Mouse (Mus musculus): ENCODE results near the gene AC109138.7.

The AC109138.7 gene

GRCm38 (mm10) chr19:4217140-4217539 is 3.0 kb downstream of the AC109138.7 start:
- DNase-seq (ENCODE audit: low read depth, low spot score) = no peak

DNA sequence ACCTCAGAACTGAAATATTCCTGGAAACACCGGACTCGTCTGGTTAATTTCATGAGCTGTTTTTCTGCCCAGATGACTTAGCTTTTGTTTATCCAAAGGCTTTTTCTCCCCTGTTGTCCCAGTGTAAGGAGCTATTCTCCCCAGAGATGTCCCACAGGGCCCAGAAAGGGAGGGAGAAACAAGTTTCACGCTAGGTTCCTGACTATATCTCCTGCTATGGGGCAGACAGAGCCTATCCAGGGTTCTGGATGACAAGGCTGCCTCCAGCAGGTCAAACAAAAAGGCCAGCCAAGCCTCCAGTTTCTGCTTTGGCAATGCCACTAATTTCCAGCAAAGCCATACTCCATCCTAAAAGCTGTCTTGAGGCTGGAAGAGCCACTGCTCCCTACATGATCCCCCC is 3.7 kb downstream of the AC109138.7 start:
- DNase-seq (ENCODE audit: low read depth, low spot score) = no peak

DNA sequence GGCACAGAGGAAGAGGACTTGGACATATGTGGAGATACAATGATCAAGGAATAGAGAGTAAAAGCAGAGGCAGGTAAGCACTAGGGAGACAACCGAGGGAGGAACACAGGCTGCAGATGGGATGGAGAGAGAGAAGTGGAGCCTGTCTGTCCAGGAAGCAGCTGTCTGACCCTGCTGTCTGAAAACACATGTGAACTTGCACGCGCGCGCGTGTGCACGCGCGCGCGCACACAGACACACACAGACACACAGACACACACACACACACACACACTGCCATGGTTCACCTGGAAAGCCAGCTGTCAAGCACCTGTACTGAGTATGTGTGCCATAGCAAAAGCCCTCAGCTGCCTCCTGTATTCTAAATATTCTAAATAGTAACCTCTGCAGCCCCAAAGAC is 4.1 kb downstream of the AC109138.7 start:
- DNase-seq (ENCODE audit: low read depth, low spot score) = no peak

GRCm38 (mm10) chr19:4218784-4219183 is 4.6 kb downstream of the AC109138.7 start:
- no peak for DNase-seq (ENCODE audit: low read depth, low spot score)

- DNase-seq (ENCODE audit: low read depth, low spot score) = no peak
Observed at GRCm38 (mm10) chr19:4219943-4220342, 5.8 kb downstream of the AC109138.7 start.

DNA sequence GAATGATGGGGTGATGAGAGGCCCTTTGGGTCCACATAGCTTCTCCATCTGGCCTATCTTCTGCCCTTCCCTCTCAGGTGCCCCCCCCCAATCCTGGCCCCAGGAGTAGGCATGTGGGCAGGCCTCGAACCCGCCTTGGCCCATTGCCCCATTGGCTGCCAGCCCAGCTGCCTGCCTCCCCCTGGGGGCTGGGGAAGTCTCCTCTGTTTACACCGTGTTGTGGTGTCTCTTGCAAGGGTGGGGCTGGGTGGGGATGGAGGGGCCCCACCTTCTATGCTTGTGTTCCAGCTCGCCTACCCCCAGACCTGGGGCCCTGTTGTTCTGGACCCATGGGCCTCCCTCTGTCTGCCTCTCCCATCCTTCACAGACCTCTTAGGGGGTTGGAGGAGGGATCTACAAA is 6.3 kb downstream of the AC109138.7 start:
- no peak for DNase-seq (ENCODE audit: low read depth, low spot score)

GRCm38 (mm10) chr19:4220957-4221743 is 7.0 kb downstream of the AC109138.7 start:
- no peak for DNase-seq (ENCODE audit: low read depth, low spot score)

GRCm38 (mm10) chr19:4222165-4222564 is 8.0 kb downstream of the AC109138.7 start:
- DNase-seq (ENCODE audit: low read depth, low spot score) = no peak

DNA sequence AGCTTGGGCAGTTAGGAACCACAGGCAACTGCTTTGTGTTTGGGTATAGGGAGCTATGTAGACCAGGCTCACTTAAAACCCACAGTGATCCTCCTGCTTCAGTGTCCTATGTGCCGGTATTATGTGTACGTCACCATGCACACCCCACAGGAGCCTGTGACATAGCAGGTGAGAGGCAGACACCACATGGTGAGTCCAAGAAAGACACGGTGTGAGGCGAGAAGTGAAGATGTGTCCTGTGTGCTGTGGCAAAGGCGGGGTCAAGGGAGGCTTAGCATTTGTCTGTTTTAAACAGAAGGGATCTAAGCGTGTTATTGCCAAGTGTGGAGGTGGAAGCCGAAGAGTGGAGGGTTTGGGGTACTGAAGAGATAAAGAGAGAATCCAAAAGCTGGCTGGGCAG is 12.6 kb downstream of the AC109138.7 start:
- DNase-seq (ENCODE audit: low read depth, low spot score) = no peak

- no peak for DNase-seq (ENCODE audit: low read depth, low spot score)
Observed at GRCm38 (mm10) chr19:4227446-4227845, 13.3 kb downstream of the AC109138.7 start.

DNA sequence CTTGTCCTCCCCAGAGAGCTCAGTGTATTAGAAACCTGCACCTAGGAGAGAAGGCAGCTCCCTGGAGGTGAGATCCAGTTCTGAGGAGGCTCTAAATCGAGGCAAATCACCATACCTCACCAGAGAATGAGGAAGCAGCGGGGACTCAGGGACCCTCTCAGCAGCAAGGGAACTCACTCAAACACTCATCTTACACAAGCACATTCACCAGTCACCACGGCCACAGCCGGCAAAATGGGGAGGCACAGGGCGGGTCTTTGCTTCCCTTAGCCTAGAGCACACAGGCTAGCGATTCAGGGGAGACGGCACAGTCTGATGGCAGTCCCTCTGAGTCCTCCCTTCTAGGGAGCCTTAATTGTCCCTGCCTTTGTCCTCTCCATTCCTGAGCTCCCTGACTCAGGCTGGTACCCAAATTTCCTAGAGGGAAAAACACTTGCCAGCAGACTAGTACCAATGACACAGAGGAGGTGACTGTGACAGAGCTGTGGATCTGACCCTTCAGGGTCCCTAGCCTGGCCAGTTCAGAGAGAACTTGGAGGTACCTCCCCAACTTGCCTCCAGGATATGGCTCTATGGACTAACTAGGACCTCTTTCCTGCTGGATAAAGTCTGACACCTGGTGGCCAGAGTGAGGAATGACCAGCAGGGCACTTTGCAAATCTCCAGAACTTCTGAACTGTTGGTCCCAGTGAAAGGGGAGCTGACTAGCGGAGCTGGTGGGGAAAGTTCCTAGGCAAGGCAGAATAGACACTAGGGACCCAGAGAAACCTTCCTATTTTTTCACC is 13.9 kb downstream of the AC109138.7 start:
- peak; percentile 61 for DNase-seq (ENCODE audit: low read depth, low spot score)

DNA sequence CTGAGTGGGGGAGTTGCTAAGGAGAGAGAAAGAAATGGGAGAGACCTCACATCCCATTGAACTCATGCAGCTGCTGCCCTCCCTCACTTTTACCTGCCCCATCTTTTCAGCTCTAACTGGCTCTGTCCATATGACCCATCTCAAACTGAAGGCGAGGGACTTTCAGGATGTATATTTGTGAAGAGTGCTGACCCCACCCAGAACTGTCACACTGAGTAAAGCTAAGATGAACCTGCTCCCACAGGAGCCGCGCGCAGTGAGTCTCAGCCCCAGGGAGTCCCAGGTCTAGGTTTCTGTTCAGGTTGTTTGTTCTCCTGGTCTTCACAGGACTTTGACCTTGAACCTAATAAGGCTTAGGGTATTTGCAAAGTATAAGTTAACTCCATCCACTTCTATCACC is 14.7 kb downstream of the AC109138.7 start:
- DNase-seq (ENCODE audit: low read depth, low spot score) = no peak

DNA sequence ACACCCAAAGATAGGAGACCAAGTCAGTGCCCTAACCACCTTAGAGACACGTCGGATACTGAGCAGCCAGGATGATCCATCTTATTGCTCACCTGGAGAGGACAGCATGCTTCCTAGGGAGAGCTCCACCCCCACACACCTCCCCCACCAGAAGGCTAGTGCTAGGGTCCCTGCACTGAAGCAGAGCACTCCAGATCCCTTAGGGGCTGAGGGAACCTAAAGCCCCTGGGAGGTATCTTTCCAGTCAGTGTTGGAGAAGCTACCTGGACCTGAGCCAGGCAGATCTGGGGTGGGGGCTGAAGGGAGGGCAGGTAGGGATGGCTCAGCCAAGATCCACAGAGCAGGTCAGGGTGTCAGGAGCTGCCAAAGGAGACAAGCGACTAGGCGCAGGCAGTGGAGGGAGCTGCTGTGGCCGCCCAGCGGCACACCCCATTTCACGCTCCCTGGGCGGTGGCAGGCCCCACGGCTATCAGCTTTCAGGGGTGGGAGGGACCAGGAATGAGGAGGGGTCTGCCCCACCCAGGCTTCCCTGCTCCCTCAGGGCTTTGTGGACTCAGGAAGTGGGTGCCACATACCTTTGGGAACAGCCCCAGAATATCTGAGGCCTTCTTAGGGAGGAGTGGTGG is 15.4 kb downstream of the AC109138.7 start:
- DNase-seq (ENCODE audit: low read depth, low spot score) = no peak

DNA sequence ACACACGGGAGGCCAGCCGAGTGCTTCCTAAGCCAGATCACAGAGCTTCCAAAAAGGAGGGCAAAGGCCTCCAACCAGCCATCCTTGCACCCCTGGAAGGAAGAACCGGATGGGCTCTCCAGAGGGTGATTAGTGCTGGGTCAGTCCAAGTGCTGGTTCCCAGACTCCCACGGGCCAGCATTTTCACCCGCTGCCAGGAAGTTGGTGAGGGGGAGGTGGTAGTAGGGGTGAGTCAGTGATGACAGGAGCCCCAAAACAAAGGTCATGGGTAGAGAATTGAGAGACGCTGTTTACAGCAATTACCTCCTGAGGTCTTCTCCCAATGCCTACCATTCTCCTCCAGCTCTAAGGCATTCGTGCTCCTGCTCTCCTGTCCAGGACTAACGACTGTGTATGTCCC is 16.3 kb downstream of the AC109138.7 start:
- no peak for DNase-seq (ENCODE audit: low read depth, low spot score)

DNA sequence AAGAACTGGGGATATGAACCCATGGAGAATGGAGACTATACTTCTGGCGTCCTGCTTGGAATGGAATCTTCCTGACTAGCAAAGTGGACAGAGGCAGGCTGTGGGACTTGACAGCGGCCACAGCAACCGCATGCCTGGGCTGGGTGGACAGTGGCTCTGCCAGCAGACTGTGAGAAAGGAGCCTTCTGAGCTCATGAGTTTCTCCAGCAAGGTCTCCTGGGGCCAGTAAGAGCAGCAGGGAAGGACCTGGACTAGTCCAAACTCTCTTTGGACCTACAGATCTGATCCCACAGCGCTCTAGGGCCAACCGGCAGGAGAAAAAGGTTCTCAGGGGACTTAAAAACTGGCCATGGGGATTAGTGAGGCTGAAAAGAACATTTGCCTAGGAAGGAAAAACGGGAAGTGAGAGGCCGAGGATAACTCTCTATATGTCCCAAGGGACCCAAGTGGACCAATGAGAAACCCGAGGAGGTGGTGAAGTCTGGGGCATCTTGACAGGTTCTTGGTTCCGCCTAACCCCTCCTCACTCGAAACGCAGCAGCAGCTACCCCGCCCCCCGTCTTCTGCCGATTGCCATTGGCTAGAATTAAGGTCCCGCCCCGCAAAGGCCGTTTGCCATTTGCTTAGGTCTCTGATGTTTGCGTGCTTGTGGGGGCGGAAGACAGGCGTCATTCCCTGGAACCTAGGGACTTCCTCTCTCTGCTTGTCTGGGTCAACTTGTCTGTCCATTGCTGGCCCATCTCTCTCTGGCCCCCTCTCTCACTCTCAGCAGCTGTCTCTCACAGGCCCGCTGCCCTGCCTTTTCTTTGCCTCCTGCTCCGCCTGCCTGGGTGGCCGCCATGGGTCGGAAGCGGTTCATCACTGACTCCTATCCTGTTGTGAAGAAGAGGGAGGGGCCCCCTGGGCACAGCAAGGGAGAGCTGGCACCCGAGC is 17.4 kb downstream of the AC109138.7 start, which contains the start of gene Pold4:
Gene Pold4 (plus strand): TSS at position 647 of the 933 bp plus-strand sequence.
- DNase-seq (ENCODE audit: low read depth, low spot score) = peak; percentile 67

DNA sequence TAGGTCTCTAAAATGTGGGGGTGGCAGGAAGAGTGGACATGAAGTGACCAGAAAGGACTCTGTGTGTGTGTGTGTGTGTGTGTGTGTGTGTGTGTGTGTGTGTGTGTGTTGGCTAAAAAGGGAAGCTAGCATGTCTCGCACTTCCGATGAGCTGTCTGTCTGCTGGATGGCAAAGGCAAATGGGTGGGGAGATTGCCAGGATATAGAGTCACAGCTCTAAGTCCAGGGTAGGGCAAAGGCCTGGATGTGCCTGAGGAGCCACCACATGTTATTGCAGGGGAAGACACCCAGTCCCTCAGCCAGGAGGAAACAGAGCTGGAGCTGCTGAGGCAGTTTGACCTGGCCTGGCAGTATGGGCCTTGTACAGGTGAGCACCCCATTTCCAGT is 18.0 kb downstream of the AC109138.7 start:
- no peak for DNase-seq (ENCODE audit: low read depth, low spot score)

- DNase-seq (ENCODE audit: low read depth, low spot score) = no peak
Observed at GRCm38 (mm10) chr19:4232651-4233050, 18.5 kb downstream of the AC109138.7 start.

DNA sequence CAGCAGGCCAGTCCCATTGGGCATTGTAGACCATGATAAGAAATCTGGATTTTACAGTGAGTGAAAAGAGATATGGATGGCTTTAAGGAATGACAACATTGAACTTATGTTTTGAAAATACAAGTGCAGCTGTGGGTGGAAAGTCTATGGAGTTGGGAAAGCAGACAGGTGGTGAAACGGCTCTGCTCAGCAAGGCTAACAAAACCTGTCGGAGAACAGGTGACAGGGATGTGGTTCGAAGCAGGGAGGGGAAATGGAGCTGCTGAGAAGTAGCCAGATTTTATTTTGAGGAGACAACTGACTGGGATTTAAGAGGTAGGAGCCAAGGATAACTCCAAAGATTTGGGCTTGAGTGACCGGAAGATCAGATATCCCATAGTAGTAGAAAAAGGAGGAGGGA is 20.4 kb downstream of the AC109138.7 start:
- DNase-seq (ENCODE audit: low read depth, low spot score) = no peak

GRCm38 (mm10) chr19:4240247-4240668 is 26.1 kb downstream of the AC109138.7 start:
- DNase-seq (ENCODE audit: low read depth, low spot score) = no peak

- no peak for DNase-seq (ENCODE audit: low read depth, low spot score)
Observed at GRCm38 (mm10) chr19:4242416-4242815, 28.3 kb downstream of the AC109138.7 start.

DNA sequence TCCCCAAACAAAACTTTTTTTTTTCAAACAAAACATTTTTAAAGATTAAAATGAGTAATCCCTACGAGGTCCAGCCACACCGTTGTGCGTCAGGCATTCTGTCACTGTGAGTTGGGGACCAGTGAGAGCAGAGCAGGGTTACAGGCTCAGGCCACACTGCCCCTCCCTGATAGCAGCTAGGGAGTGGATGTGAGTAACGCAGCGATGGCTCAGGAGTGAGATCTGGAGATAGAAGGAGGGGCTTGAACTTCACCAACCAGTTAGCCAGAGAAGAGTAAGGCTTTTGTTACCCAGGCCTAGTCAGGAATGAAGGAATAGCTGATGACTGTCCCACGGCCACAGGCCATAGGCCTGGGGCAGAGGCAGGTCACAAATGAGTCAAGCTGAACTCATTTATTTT is 30.6 kb downstream of the AC109138.7 start:
- no peak for DNase-seq (ENCODE audit: low read depth, low spot score)
